Mouse (Mus musculus) activated CD4-positive, CD25-positive, alpha-beta regulatory T cell (primary cell): ENCODE results near the gene Slc30a2. TPM values are rescaled to one million over a fixed set of nuclear protein-coding genes. Genes with fewer than 3 reads are reported as not detected.

ENCODE experiments used
- polyA plus RNA-seq, 2 experiments: library from polyadenylated mRNA; unstranded; fragments of 100-300 nt; shearing (Covaris generic); gene quantifications; one replicate each; pipeline ENCODE4 v1.2.1; 2017

Slc30a2 gene
- polyA plus RNA-seq = under 1 TPM; 0.39 TPM

GRCm38 (mm10) chr4:134343071-134344031, at the start of gene Slc30a2:
TSS of gene Slc30a2 (plus strand) at chr4:134343181.

GRCm38 (mm10) chr4:134314876-134315275, 28.1 kb upstream of the Slc30a2 start, which contains the start of gene Trim63:
TSS of gene Trim63 (plus strand) at chr4:134315120.

DNA sequence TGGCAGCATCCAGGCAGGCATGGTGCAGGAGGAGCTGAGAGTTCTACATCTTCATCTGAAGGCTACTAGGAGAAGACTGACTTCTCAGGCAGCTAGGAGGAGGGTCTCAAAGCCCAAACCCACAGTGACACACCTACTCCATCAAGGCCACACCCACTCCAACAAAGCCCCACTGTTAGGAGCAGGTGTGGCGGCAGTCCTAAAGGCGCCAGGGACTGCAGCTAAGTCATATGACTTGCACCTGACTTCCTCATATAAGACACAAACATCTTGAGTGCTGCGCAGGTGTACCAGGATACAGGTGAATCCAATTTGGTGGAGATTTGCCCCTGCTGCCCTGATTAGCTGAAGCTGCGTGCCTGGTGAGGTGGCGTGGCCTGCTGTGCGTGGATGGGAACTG, 40.8 kb downstream of the Slc30a2 start, which contains the start of gene Extl1:
Gene Extl1 (minus strand): TSS at position 101 of the 400 bp plus-strand sequence.

GRCm38 (mm10) chr4:134395977-134396825, 53.2 kb downstream of the Slc30a2 start, which contains the start of gene Pafah2:
TSS of gene Pafah2 (plus strand) at chr4:134396320.

Other genes with a start within 250 kb of the Slc30a2 start
- 1,000 to 10,000 TPM; 3,692 to 4,204 TPM for gene Cd52, start 248.1 kb upstream of the Slc30a2 start, polyA plus RNA-seq
- gene Ubxn11, start 240.6 kb upstream of the Slc30a2 start, polyA plus RNA-seq = 10 to 100 TPM; 49.3 to 59.8 TPM
- 1,000 to 10,000 TPM; 1,591 to 1,837 TPM for gene Sh3bgrl3, start 214.4 kb upstream of the Slc30a2 start, polyA plus RNA-seq
- gene Cep85, start 156.1 kb upstream of the Slc30a2 start, polyA plus RNA-seq = 10 to 100 TPM; 56.4 to 68.4 TPM
- gene Gm7534, start 140.2 kb upstream of the Slc30a2 start, polyA plus RNA-seq = not detected
- gene Catsper4, start 115.8 kb upstream of the Slc30a2 start, polyA plus RNA-seq = not detected
- gene Cnksr1, start 104.8 kb upstream of the Slc30a2 start, polyA plus RNA-seq = under 1 TPM in 1 of 2 experiments, not detected in 1; 0.53 TPM
- gene E130218I03Rik, start 99.5 kb upstream of the Slc30a2 start, polyA plus RNA-seq = 1 to 10 TPM; 4.5 to 8.3 TPM
- 10 to 100 TPM; 16.5 to 19.2 TPM for gene Zfp593, start 97.6 kb upstream of the Slc30a2 start, polyA plus RNA-seq
- gene Gm30191, start 96.2 kb upstream of the Slc30a2 start, polyA plus RNA-seq = not detected
- not detected for gene Grrp1, start 89.1 kb upstream of the Slc30a2 start, polyA plus RNA-seq
- 10 to 100 TPM; 21.6 to 22.1 TPM for gene Pdik1l, start 55.3 kb upstream of the Slc30a2 start, polyA plus RNA-seq
- not detected for gene Trim63, start 28.1 kb upstream of the Slc30a2 start, polyA plus RNA-seq
- gene Extl1, start 40.7 kb downstream of the Slc30a2 start, polyA plus RNA-seq = 1 to 10 TPM in 1 of 2 experiments, under 1 TPM in 1; 0.68 to 1.3 TPM
- gene Pafah2, start 53.1 kb downstream of the Slc30a2 start, polyA plus RNA-seq = under 1 TPM; 0.22 to 0.99 TPM
- 100 to 1,000 TPM; 186 to 210 TPM for gene Stmn1, start 125.1 kb downstream of the Slc30a2 start, polyA plus RNA-seq
- 10 to 100 TPM; 21.1 to 21.6 TPM for gene Paqr7, start 153.5 kb downstream of the Slc30a2 start, polyA plus RNA-seq
- 1 to 10 TPM; 1.4 to 2.6 TPM for gene Aunip, start 167.8 kb downstream of the Slc30a2 start, polyA plus RNA-seq
- 100 to 1,000 TPM in 1 of 2 experiments, 10 to 100 TPM in 1; 91.7 to 130 TPM for gene Mtfr1l, start 192.2 kb downstream of the Slc30a2 start, polyA plus RNA-seq
- 1 to 10 TPM; 1.3 to 3.4 TPM for gene Selenon, start 209.0 kb downstream of the Slc30a2 start, polyA plus RNA-seq